Comparison of ENCODE assay signal across 17 mouse cellular contexts in the genomic region with DNA sequence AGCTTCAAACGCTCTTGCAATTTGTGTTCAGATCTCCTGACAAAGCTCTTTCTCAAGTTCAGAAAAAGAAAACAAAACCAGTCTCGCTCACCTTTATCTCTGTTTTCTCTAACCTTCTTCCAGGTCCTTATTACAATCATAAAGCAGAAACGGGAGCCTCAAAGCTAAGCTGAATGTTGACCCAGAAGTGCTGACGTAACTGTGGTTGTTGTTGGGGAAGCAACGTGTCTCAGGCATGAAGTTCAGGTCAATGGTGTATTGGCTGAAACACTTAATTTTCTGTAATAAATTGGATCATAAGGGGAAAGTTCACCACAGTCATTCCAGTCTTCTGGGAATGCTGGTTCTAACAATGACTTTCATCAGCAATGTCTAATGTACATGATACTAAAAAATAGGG.
"Had no signal": no experiment of that assay in that cellular context is flagged by ENCODE, and none has a peak within 500 bp of the region (broad histone marks: within the 10 kb centered on the region; RNA-seq: fewer than 3 reads in every experiment).

No protein-coding gene starts in this region.

- H3K9ac ChIP-seq: kidney, embryonic 15.5 days; limb, embryonic 12.5 days; limb, embryonic 15.5 days; liver, embryonic 13.5 days; midbrain, embryonic 12.5 days; midbrain, embryonic 15.5 days; neural tube, embryonic 12.5 days; neural tube, embryonic 15.5 days had no signal

- H3K36me3 ChIP-seq: kidney, embryonic 15.5 days; limb, embryonic 12.5 days; limb, embryonic 15.5 days; liver, embryonic 13.5 days; midbrain, embryonic 12.5 days; midbrain, embryonic 15.5 days; neural tube, embryonic 12.5 days; neural tube, embryonic 15.5 days had no signal

- H3K4me1 ChIP-seq: kidney, embryonic 15.5 days; limb, embryonic 12.5 days; limb, embryonic 15.5 days; liver, embryonic 13.5 days; midbrain, embryonic 12.5 days; midbrain, embryonic 15.5 days; neural tube, embryonic 12.5 days; neural tube, embryonic 15.5 days had no signal

- H3K4me3 ChIP-seq: kidney, embryonic 15.5 days; limb, embryonic 12.5 days; limb, embryonic 15.5 days; liver, embryonic 13.5 days; midbrain, embryonic 12.5 days; midbrain, embryonic 15.5 days; neural tube, embryonic 12.5 days; neural tube, embryonic 15.5 days had no signal

- ATAC-seq: midbrain, embryonic 15.5 days had no signal

- H3K9me3 ChIP-seq: kidney, embryonic 15.5 days; limb, embryonic 12.5 days; limb, embryonic 15.5 days; liver, embryonic 13.5 days; midbrain, embryonic 12.5 days; midbrain, embryonic 15.5 days; neural tube, embryonic 12.5 days; neural tube, embryonic 15.5 days had no signal

- H3K27ac ChIP-seq: kidney, embryonic 15.5 days; limb, embryonic 12.5 days; limb, embryonic 15.5 days; liver, embryonic 13.5 days; macrophage; midbrain, embryonic 12.5 days; midbrain, embryonic 15.5 days; neural tube, embryonic 12.5 days; neural tube, embryonic 15.5 days; stomach, postnatal 0 days had no signal

- H3K27me3 ChIP-seq: kidney, embryonic 15.5 days; limb, embryonic 12.5 days; limb, embryonic 15.5 days; liver, embryonic 13.5 days; midbrain, embryonic 12.5 days; midbrain, embryonic 15.5 days; neural tube, embryonic 12.5 days; neural tube, embryonic 15.5 days had no signal

- DNase-seq: kidney, adult 8-10 months; kidney, postnatal 36 days; liver, embryonic 13.5 days; lung, adult 2 months; right cerebral cortex, adult 18-20 months; thymus, adult 2 months; thymus, postnatal 14 days; thymus, postnatal 4 days had no signal

- H3K4me2 ChIP-seq: kidney, embryonic 15.5 days; limb, embryonic 12.5 days; limb, embryonic 15.5 days; liver, embryonic 13.5 days; midbrain, embryonic 12.5 days; midbrain, embryonic 15.5 days; neural tube, embryonic 12.5 days; neural tube, embryonic 15.5 days had no signal
